Mouse (Mus musculus): ENCODE results near the gene 4921504E06Rik. TPM values are rescaled to one million over a fixed set of nuclear protein-coding genes. Genes with fewer than 3 reads are reported as not detected.
A peak's percentile ranks its signal among the peaks of the same experiment; 100 is the strongest.

4921504E06Rik gene
- polyA plus RNA-seq (2012; rRNA removed) (not detected in 2 replicates), polyA plus RNA-seq (2014; fragmentation: Nextera tagmentation; extraction: Ambion mirVana) (not detected in 2 replicates)

- Histone ChIP-seq H3K4me3 (replicated peaks; ENCODE audit: low read length) (peak within 1 kb of the TSS; percentile 40), H3K9ac (ENCODE audit: low read depth, low read length, severe bottlenecking) (peak within 1 kb of the TSS; percentile 48; the same call in 1 of the 2 replicates), H3K4me2 (replicated peaks; ENCODE audit: low read depth, low read length, severe bottlenecking) (peak within 1 kb of the TSS; percentile 55), H3K36me3 (ENCODE audit: control insufficient read depth, insufficient read depth, low read length) (no peaks in the 10 kb centered on the region), H3K27me3 (ENCODE audit: control insufficient read depth, insufficient read depth, low read length) (no peaks in the 10 kb centered on the region), H3K27ac (replicated peaks; ENCODE audit: low read depth, low read length) (peak within 1 kb of the TSS; percentile 58; the same call in 1 of the 2 replicates), H3K9me3 (ENCODE audit: control insufficient read depth, low read length) (no peaks in the 10 kb centered on the region), H3K4me1 (ENCODE audit: control insufficient read depth, insufficient read depth, low read length) (peaks cover 9% of the 10 kb centered on the region)
- no peak for TF ChIP-seq POLR2A (IDR thresholded peaks at IDR 0.05; ENCODE audit: borderline replicate concordance, extremely low read depth, insufficient read depth, insufficient read length)
- DNase-seq (ENCODE audit: low spot score): peak; percentile 82
- ATAC-seq (ENCODE audit: low FRiP score, low read depth): peak; percentile 89
- WGBS: 1% methylated on average over 20 of the region's 27 CpGs
These were observed at the start of gene 4921504E06Rik for GRCm38 (mm10) chr2:19553821-19554592. Gene 4921504E06Rik, minus strand, starts transcription at chr2:19553914.

- no peak for TF ChIP-seq POLR2A (IDR thresholded peaks at IDR 0.05; ENCODE audit: borderline replicate concordance, extremely low read depth, insufficient read depth, insufficient read length)
- no peak overlapping the region for H3K4me2 ChIP-seq (replicated peaks; ENCODE audit: low read depth, low read length, severe bottlenecking)
- no peak overlapping the region for H3K4me3 ChIP-seq (replicated peaks; ENCODE audit: low read length)
- H3K9ac ChIP-seq (ENCODE audit: low read depth, low read length, severe bottlenecking): no peak overlapping the region
- no peak overlapping the region for H3K27ac ChIP-seq (replicated peaks; ENCODE audit: low read depth, low read length)
- no peak for ATAC-seq (ENCODE audit: low FRiP score, low read depth)
- H3K27me3 ChIP-seq (ENCODE audit: control insufficient read depth, insufficient read depth, low read length): no peaks in the 10 kb centered on the region
- H3K4me1 ChIP-seq (ENCODE audit: control insufficient read depth, insufficient read depth, low read length): no peaks in the 10 kb centered on the region
- 80% methylated on average over 3 of the region's 3 CpGs for WGBS
- no peaks in the 10 kb centered on the region for H3K9me3 ChIP-seq (ENCODE audit: control insufficient read depth, low read length)
- DNase-seq (ENCODE audit: low spot score): no peak
- H3K36me3 ChIP-seq (ENCODE audit: control insufficient read depth, insufficient read depth, low read length): no peaks in the 10 kb centered on the region
These were observed 47.7 kb upstream of the 4921504E06Rik start for GRCm38 (mm10) chr2:19601386-19601925.

- no peaks in the 10 kb centered on the region for H3K4me1 ChIP-seq (ENCODE audit: control insufficient read depth, insufficient read depth, low read length)
- H3K27ac ChIP-seq (replicated peaks; ENCODE audit: low read depth, low read length): no peak overlapping the region
- no peak overlapping the region for H3K9ac ChIP-seq (ENCODE audit: low read depth, low read length, severe bottlenecking)
- no peak for DNase-seq (ENCODE audit: low spot score)
- no peak for TF ChIP-seq POLR2A (IDR thresholded peaks at IDR 0.05; ENCODE audit: borderline replicate concordance, extremely low read depth, insufficient read depth, insufficient read length)
- H3K4me2 ChIP-seq (replicated peaks; ENCODE audit: low read depth, low read length, severe bottlenecking): no peak overlapping the region
- ATAC-seq (ENCODE audit: low FRiP score, low read depth): no peak
- H3K27me3 ChIP-seq (ENCODE audit: control insufficient read depth, insufficient read depth, low read length): no peaks in the 10 kb centered on the region
- 80% methylated on average over 5 of the region's 5 CpGs for WGBS
- no peaks in the 10 kb centered on the region for H3K9me3 ChIP-seq (ENCODE audit: control insufficient read depth, low read length)
- H3K4me3 ChIP-seq (replicated peaks; ENCODE audit: low read length): no peak overlapping the region
- H3K36me3 ChIP-seq (ENCODE audit: control insufficient read depth, insufficient read depth, low read length): no peaks in the 10 kb centered on the region
These were observed 47.1 kb upstream of the 4921504E06Rik start for GRCm38 (mm10) chr2:19600860-19601259.

- no peak overlapping the region for H3K9ac ChIP-seq (ENCODE audit: low read depth, low read length, severe bottlenecking)
- H3K4me1 ChIP-seq (ENCODE audit: control insufficient read depth, insufficient read depth, low read length): no peaks in the 10 kb centered on the region
- H3K27ac ChIP-seq (replicated peaks; ENCODE audit: low read depth, low read length): no peak overlapping the region
- no peak overlapping the region for H3K4me3 ChIP-seq (replicated peaks; ENCODE audit: low read length)
- no peaks in the 10 kb centered on the region for H3K9me3 ChIP-seq (ENCODE audit: control insufficient read depth, low read length)
- ATAC-seq (ENCODE audit: low FRiP score, low read depth) (no peak), DNase-seq (ENCODE audit: low spot score) (no peak)
- H3K4me2 ChIP-seq (replicated peaks; ENCODE audit: low read depth, low read length, severe bottlenecking): no peak overlapping the region
- no peaks in the 10 kb centered on the region for H3K36me3 ChIP-seq (ENCODE audit: control insufficient read depth, insufficient read depth, low read length)
- 80% methylated on average over 5 of the region's 5 CpGs for WGBS
- no peak for TF ChIP-seq POLR2A (IDR thresholded peaks at IDR 0.05; ENCODE audit: borderline replicate concordance, extremely low read depth, insufficient read depth, insufficient read length)
- no peaks in the 10 kb centered on the region for H3K27me3 ChIP-seq (ENCODE audit: control insufficient read depth, insufficient read depth, low read length)
These were observed 46.1 kb upstream of the 4921504E06Rik start for GRCm38 (mm10) chr2:19599801-19600200.

- TF ChIP-seq POLR2A (IDR thresholded peaks at IDR 0.05; ENCODE audit: borderline replicate concordance, extremely low read depth, insufficient read depth, insufficient read length): no peak
- Histone ChIP-seq H3K4me1 (ENCODE audit: control insufficient read depth, insufficient read depth, low read length) (no peaks in the 10 kb centered on the region), H3K9ac (ENCODE audit: low read depth, low read length, severe bottlenecking) (no peak overlapping the region), H3K9me3 (ENCODE audit: control insufficient read depth, low read length) (no peaks in the 10 kb centered on the region), H3K27me3 (ENCODE audit: control insufficient read depth, insufficient read depth, low read length) (no peaks in the 10 kb centered on the region), H3K4me2 (replicated peaks; ENCODE audit: low read depth, low read length, severe bottlenecking) (no peak overlapping the region), H3K36me3 (ENCODE audit: control insufficient read depth, insufficient read depth, low read length) (no peaks in the 10 kb centered on the region), H3K4me3 (replicated peaks; ENCODE audit: low read length) (no peak overlapping the region), H3K27ac (replicated peaks; ENCODE audit: low read depth, low read length) (no peak overlapping the region)
- DNase-seq (ENCODE audit: low spot score): no peak
- no peak for ATAC-seq (ENCODE audit: low FRiP score, low read depth)
These were observed 43.3 kb upstream of the 4921504E06Rik start for GRCm38 (mm10) chr2:19596988-19597387.

Data from limb, embryonic 14.5 days (tissue).